Mouse (Mus musculus) neural tube, embryonic 13.5 days (tissue): ENCODE results near the gene Klhl35. TPM values are rescaled to one million over a fixed set of nuclear protein-coding genes. Genes with fewer than 3 reads are reported as not detected.

ENCODE experiments used
- ATAC-seq: fragments of 200-750 bp; cut with Nextera tagmentation; 2 replicates; pipeline ENCODE4 v1.8.0; 2017; ENCODE audit warnings: low read depth, mild to moderate bottlenecking, moderate TSS enrichment, moderate library complexity
- H3K27ac ChIP-seq: fragments of 300-500 bp; sonication (generic); replicated peaks from 2 replicates; pipeline ENCODE4 v1.5.1; 2015; ENCODE audit warnings: moderate library complexity, mild to moderate bottlenecking, inconsistent platforms
- H3K27me3 ChIP-seq: fragments of 300-500 bp; sonication (generic); 2 replicates; pipeline ENCODE4 v1.6.1; 2015; ENCODE audit warnings: mild to moderate bottlenecking, inconsistent platforms
- H3K36me3 ChIP-seq: fragments of 300-500 bp; sonication (generic); 2 replicates; pipeline ENCODE4 v1.6.1; 2015; ENCODE audit warnings: mild to moderate bottlenecking, inconsistent platforms
- H3K4me1 ChIP-seq: fragments of 300-500 bp; sonication (generic); replicated peaks from 2 replicates; pipeline ENCODE4 v1.6.1; 2015; ENCODE audit warnings: inconsistent platforms
- H3K4me2 ChIP-seq: fragments of 300-500 bp; sonication (generic); 2 replicates; pipeline ENCODE4 v1.6.1; 2015; ENCODE audit warnings: inconsistent platforms, mild to moderate bottlenecking, moderate library complexity
- H3K4me3 ChIP-seq: fragments of 300-500 bp; sonication (generic); 2 replicates; pipeline ENCODE4 v1.5.1; 2015; ENCODE audit warnings: mild to moderate bottlenecking, inconsistent platforms
- H3K9ac ChIP-seq: fragments of 300-500 bp; sonication (generic); 2 replicates; pipeline ENCODE4 v1.6.1; 2015; ENCODE audit warnings: moderate library complexity, mild to moderate bottlenecking, inconsistent platforms
- H3K9me3 ChIP-seq: fragments of 300-500 bp; sonication (generic); 2 replicates; pipeline ENCODE4 v1.6.1; 2016; ENCODE audit warnings: inconsistent platforms
- WGBS: fragments of 180-500 bp; shearing (Covaris S2); methylation state at CpG from one replicate; pipeline ENCODE4 v1.1.7; 2015; 5-methylcytosine and 5-hydroxymethylcytosine counted together
- polyA plus RNA-seq: library from polyadenylated mRNA; unstranded; fragments of >200 nt; fragmentation: Nextera tagmentation; extraction: Ambion mirVana; gene quantifications from 2 replicates; pipeline ENCODE4 v1.2.1, GENCODE M21; 2015

Klhl35 gene
- polyA plus RNA-seq, 1 experiment from 2014 or later, result 13.4 TPM

GRCm38 (mm10) chr7:99452859-99453258 lies 12.9 kb upstream of the Klhl35 start:
- ATAC-seq, result no peak
- no peak overlapping the region for H3K4me3 ChIP-seq
- peaks cover 30% of the 10 kb centered on the region for H3K4me1 ChIP-seq
- no peak overlapping the region for H3K27ac ChIP-seq
- no peak overlapping the region; the same call in 1 of the 2 replicates for H3K9ac ChIP-seq
- peaks cover 49% of the 10 kb centered on the region for H3K36me3 ChIP-seq
- no peak overlapping the region for H3K4me2 ChIP-seq
- no peaks in the 10 kb centered on the region for H3K27me3 ChIP-seq
- WGBS, result 84% methylated on average over 7 of the region's 7 CpGs
- H3K9me3 ChIP-seq, result no peaks in the 10 kb centered on the region

GRCm38 (mm10) chr7:99454044-99454443 lies 11.8 kb upstream of the Klhl35 start:
- Histone ChIP-seq H3K27ac (no peak overlapping the region), H3K4me1 (peaks cover 19% of the 10 kb centered on the region), H3K9ac (no peak overlapping the region), H3K27me3 (no peaks in the 10 kb centered on the region), H3K4me2 (no peak overlapping the region), H3K4me3 (no peak overlapping the region), H3K36me3 (peaks cover 61% of the 10 kb centered on the region), H3K9me3 (no peaks in the 10 kb centered on the region)
- WGBS, result 74% methylated on average over 4 of the region's 4 CpGs
- ATAC-seq, result no peak

- Histone ChIP-seq H3K9ac (no peak overlapping the region), H3K9me3 (no peaks in the 10 kb centered on the region), H3K4me1 (no peaks in the 10 kb centered on the region), H3K36me3 (peaks cover 83% of the 10 kb centered on the region), H3K4me3 (no peak overlapping the region), H3K4me2 (no peak overlapping the region), H3K27me3 (no peaks in the 10 kb centered on the region), H3K27ac (no peak overlapping the region)
- ATAC-seq, result no peak
- WGBS, result 94% methylated on average over 8 of the region's 8 CpGs
These were observed 7.0 kb upstream of the Klhl35 start for GRCm38 (mm10) chr7:99458849-99459248.

DNA sequence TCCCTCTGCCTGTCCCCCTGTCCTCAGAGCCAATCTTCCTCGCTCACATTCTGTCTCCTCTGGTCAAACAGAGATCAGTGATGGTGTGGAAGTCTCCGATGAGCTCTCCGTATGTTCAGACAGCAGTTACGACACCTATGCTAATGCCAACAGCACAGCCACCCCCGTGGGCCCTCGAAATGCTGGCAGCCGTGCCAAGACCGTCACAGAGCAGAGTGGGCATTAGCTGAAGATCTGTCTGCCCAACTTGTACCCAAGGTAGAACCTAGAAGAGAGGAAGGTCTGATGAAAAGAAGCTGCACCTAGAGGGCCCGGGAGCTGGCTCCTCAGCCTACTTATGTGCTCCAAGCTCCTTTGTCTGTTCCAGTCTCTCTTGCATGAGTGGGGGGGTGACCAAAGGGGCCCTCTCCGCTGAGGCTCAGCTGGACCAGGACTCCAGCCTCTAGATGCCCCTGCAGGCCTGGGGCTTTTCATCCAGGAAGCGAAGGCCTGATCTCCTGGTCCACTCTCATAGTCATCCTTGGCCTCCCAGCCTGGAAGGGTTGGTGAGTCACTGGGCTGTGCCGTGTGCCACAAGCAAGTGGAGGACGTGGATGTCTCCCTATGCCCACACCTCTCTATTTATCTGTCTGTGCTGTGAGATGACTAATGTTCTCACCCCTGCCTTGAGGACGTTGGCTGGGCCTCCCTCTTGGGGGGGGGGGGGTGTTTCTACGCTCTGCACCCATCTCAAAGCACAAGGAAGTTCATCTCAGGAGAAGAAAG lies 5.7 kb upstream of the Klhl35 start:
- Histone ChIP-seq H3K9me3 (no peaks in the 10 kb centered on the region), H3K9ac (no peak overlapping the region), H3K36me3 (peaks cover 72% of the 10 kb centered on the region), H3K4me1 (peaks cover 3% of the 10 kb centered on the region), H3K4me3 (no peak overlapping the region), H3K4me2 (no peak overlapping the region), H3K27me3 (no peaks in the 10 kb centered on the region), H3K27ac (no peak overlapping the region)
- WGBS, result 88% methylated on average over 15 of the region's 15 CpGs
- ATAC-seq, result no peak

DNA sequence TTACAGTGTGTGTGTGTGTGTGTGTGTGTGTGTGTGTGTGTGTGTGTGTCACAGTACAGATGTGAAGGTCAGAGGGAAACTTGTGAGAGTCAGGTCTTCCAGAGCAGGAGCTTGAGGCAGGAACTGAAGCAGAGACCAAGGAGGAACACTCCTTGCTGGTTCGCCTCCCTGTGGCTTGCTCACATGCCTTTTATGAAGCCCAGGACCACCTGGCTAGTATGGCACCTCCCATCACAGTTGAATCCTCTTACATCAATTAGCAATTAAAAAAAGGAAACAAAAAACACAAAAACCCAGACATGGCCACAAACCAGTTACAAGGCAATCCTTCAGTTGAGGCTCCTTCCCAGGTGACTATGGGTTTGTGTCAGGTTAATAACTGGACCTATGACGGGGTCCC lies 2.7 kb upstream of the Klhl35 start:
- peaks cover 34% of the 10 kb centered on the region for H3K4me1 ChIP-seq
- H3K27ac ChIP-seq, result no peak overlapping the region
- no peaks in the 10 kb centered on the region for H3K27me3 ChIP-seq
- no peak overlapping the region for H3K4me2 ChIP-seq
- H3K9ac ChIP-seq, result no peak overlapping the region
- H3K36me3 ChIP-seq, result peaks cover 46% of the 10 kb centered on the region
- 83% methylated on average over 2 of the region's 2 CpGs for WGBS
- H3K4me3 ChIP-seq, result no peak overlapping the region
- ATAC-seq, result no peak
- H3K9me3 ChIP-seq, result no peaks in the 10 kb centered on the region

GRCm38 (mm10) chr7:99467916-99468282 lies 2.1 kb downstream of the Klhl35 start:
- H3K9me3 ChIP-seq, result no peaks in the 10 kb centered on the region
- peak overlapping the region; percentile 51 for H3K4me3 ChIP-seq
- 14% methylated on average over 11 of the region's 11 CpGs for WGBS
- peaks cover 60% of the 10 kb centered on the region for H3K4me1 ChIP-seq
- ATAC-seq, result no peak
- H3K4me2 ChIP-seq, result peak overlapping the region; percentile 70
- H3K36me3 ChIP-seq, result peaks cover 21% of the 10 kb centered on the region
- H3K27me3 ChIP-seq, result no peaks in the 10 kb centered on the region
- peak overlapping the region; percentile 82 for H3K9ac ChIP-seq
- H3K27ac ChIP-seq, result peak overlapping the region; percentile 96

DNA sequence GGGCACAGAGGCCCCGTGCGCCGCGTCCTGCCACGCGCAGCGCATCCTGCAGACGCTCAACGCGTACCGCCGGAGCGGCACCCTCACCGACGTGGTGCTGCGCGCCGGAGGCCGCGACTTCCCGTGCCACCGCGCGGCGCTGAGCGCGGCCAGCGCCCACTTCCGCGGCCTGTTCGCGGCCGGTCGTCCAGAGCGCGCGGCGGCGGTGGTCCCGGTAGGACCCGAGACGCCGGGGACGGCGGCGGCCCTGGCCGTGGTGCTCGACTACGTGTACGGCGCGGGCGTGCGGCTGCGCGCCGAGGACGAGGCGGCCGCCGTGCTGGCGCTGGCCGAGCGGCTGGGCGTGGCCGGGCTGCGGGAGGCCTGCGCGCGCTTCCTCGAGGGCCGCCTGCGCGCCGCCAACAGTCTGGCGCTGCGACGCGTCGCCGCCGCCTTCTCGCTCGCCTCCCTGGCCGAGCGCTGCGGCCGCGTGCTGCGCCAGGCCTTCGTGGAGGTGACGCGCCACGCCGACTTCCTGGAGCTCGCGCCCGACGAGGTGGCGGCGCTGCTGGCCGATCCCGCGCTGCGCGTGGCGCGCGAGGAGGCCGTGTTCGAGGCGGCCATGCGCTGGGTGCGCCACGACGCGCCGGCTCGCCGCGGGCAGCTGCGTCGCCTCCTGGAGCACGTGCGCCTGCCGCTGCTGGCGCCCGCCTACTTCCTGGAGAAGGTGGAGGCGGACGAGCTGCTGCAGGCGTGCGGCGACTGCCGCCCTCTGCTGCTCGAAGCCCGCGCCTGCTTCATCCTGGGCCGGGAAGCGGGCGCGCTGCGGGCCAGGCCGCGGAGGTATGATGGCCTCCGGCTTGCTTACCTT lies 2.7 kb downstream of the Klhl35 start:
- peak overlapping the region; percentile 82 for H3K9ac ChIP-seq
- peak overlapping the region; percentile 96 for H3K27ac ChIP-seq
- no peaks in the 10 kb centered on the region for H3K9me3 ChIP-seq
- peaks cover 27% of the 10 kb centered on the region for H3K36me3 ChIP-seq
- H3K4me1 ChIP-seq, result peaks cover 60% of the 10 kb centered on the region
- WGBS, result 2% methylated on average over 133 of the region's 145 CpGs
- peak; percentile 79 for ATAC-seq
- H3K27me3 ChIP-seq, result no peaks in the 10 kb centered on the region
- peak overlapping the region; percentile 70 for H3K4me2 ChIP-seq
- H3K4me3 ChIP-seq, result peak overlapping the region; percentile 51

DNA sequence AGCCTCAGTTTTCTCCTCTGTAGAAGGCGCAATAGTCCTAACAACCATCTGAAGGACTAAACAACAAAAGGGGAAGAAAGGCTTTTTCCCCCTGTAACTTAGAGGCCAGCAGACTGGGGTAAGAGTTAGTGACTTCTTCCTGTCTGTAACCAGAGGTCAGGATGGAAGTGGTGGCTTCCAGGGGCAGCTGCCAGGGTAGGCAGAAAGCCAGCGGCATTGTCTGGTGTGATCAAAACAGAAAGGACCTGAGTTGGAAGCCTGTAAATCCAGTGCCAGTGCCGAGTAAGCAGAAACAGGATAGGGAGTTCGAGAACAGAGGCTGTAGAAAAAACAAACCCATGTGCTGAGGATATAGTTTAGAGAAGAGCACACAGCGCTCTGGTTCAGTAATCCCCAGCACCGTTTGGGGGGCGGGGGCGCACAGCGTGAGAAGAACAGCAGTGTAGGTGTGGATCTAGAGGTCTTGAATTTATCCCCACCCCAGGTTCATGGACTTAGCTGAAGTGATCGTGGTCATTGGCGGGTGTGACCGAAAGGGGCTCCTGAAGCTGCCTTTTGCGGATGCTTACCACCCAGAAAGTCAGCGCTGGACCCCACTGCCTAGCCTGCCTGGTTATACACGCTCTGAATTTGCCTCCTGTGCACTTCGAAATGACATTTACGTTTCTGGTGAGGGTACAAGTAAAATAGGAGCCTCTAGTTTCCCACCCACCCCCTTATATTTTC lies 4.0 kb downstream of the Klhl35 start:
- Histone ChIP-seq H3K27ac (peak overlapping the region; percentile 96; the same call in 1 of the 2 replicates), H3K9me3 (no peaks in the 10 kb centered on the region), H3K36me3 (peaks cover 37% of the 10 kb centered on the region), H3K4me1 (peaks cover 67% of the 10 kb centered on the region), H3K27me3 (no peaks in the 10 kb centered on the region), H3K4me2 (peak overlapping the region; percentile 70; the same call in 1 of the 2 replicates), H3K9ac (peak overlapping the region; percentile 82; the same call in 1 of the 2 replicates), H3K4me3 (no peak overlapping the region)
- no peak for ATAC-seq
- WGBS, result 80% methylated on average over 17 of the region's 17 CpGs

GRCm38 (mm10) chr7:99471578-99471977 lies 5.8 kb downstream of the Klhl35 start:
- no peak for ATAC-seq
- 59% methylated on average over 18 of the region's 18 CpGs for WGBS
- Histone ChIP-seq H3K4me1 (peaks cover 63% of the 10 kb centered on the region), H3K9me3 (no peaks in the 10 kb centered on the region), H3K9ac (no peak overlapping the region), H3K27me3 (no peaks in the 10 kb centered on the region), H3K36me3 (peaks cover 45% of the 10 kb centered on the region), H3K27ac (no peak overlapping the region), H3K4me3 (no peak overlapping the region), H3K4me2 (no peak overlapping the region)

- no peak overlapping the region for H3K4me3 ChIP-seq
- H3K4me1 ChIP-seq, result peaks cover 63% of the 10 kb centered on the region
- H3K27me3 ChIP-seq, result no peaks in the 10 kb centered on the region
- H3K36me3 ChIP-seq, result peaks cover 67% of the 10 kb centered on the region
- H3K9me3 ChIP-seq, result no peaks in the 10 kb centered on the region
- no peak overlapping the region for H3K9ac ChIP-seq
- WGBS, result 85% methylated on average over 14 of the region's 14 CpGs
- H3K27ac ChIP-seq, result peak overlapping the region; percentile 87
- no peak overlapping the region for H3K4me2 ChIP-seq
- 0 out of 2 replicates have a peak, but pooled peaks have one; percentile 15 for ATAC-seq
These were observed 8.0 kb downstream of the Klhl35 start for GRCm38 (mm10) chr7:99473638-99474407.

- peak overlapping the region; percentile 87 for H3K27ac ChIP-seq
- peak; percentile 67 for ATAC-seq
- H3K4me1 ChIP-seq, result peaks cover 63% of the 10 kb centered on the region
- 40% methylated on average over 12 of the region's 12 CpGs for WGBS
- peaks cover 79% of the 10 kb centered on the region for H3K36me3 ChIP-seq
- H3K27me3 ChIP-seq, result no peaks in the 10 kb centered on the region
- H3K9me3 ChIP-seq, result no peaks in the 10 kb centered on the region
- H3K4me2 ChIP-seq, result no peak overlapping the region
- no peak overlapping the region for H3K4me3 ChIP-seq
- peak overlapping the region; percentile 43 for H3K9ac ChIP-seq
These were observed 9.2 kb downstream of the Klhl35 start for GRCm38 (mm10) chr7:99474836-99475561.
